In genomic region chr14:46627690-46628089, GRCm38 (mm10) we compare ENCODE assay signal across 21 mouse cellular contexts.
DNase-seq lines count a peak whose midpoint lies in the region; ATAC-seq and TF ChIP-seq lines count a peak whose summit lies in the region.
"Had no signal": no experiment of that assay in that cellular context is flagged by ENCODE, and none has a peak within 500 bp of the region (broad histone marks: within the 10 kb centered on the region; RNA-seq: fewer than 3 reads in every experiment).

No protein-coding gene starts in this region.

- no peaks in the 10 kb centered on the region for H3K9me3 ChIP-seq in heart, embryonic 10.5 days
- H3K9me3 ChIP-seq in heart, embryonic 12.5 days (replicated peaks): no peaks in the 10 kb centered on the region
- H3K9me3 ChIP-seq in limb, embryonic 11.5 days (ENCODE audit: control insufficient read depth, low read length): no peaks in the 10 kb centered on the region
- H3K9me3 ChIP-seq in limb, embryonic 10.5 days (replicated peaks): no peaks in the 10 kb centered on the region
- H3K9me3 ChIP-seq: G1E had no signal

- no peak for TF ChIP-seq CTCF in heart, adult 2 months (IDR thresholded peaks at IDR 0.05)

- H3K4me1 ChIP-seq in heart, adult 2 months (ENCODE audit: control insufficient read depth, insufficient read depth, low read length): no peaks in the 10 kb centered on the region; the same call in 1 of the 2 replicates
- peaks cover 11% of the 10 kb centered on the region for H3K4me1 ChIP-seq in heart, embryonic 10.5 days
- peaks cover 13% of the 10 kb centered on the region for H3K4me1 ChIP-seq in heart, embryonic 12.5 days (replicated peaks)
- no peaks in the 10 kb centered on the region for H3K4me1 ChIP-seq in limb, embryonic 11.5 days (ENCODE audit: control insufficient read depth, insufficient read depth, low read length)
- peaks cover 10% of the 10 kb centered on the region for H3K4me1 ChIP-seq in limb, embryonic 10.5 days

- TF ChIP-seq EP300 in heart, adult 2 months (IDR thresholded peaks at IDR 0.05; ENCODE audit: insufficient read depth, low read depth, low read length): no peak

- intact Hi-C loops in heart, adult 2 months (cut with DNase I): no loop called here

- H3K36me3 ChIP-seq in heart, adult 2 months (ENCODE audit: control insufficient read depth, insufficient read depth, low read length): no peaks in the 10 kb centered on the region
- no peaks in the 10 kb centered on the region for H3K36me3 ChIP-seq in heart, embryonic 10.5 days
- H3K36me3 ChIP-seq in heart, embryonic 12.5 days: no peaks in the 10 kb centered on the region
- no peaks in the 10 kb centered on the region for H3K36me3 ChIP-seq in limb, embryonic 11.5 days (ENCODE audit: control insufficient read depth, insufficient read depth, low read length)
- no peaks in the 10 kb centered on the region for H3K36me3 ChIP-seq in limb, embryonic 10.5 days
- H3K36me3 ChIP-seq: G1E had no signal

- no peak overlapping the region for H3K4me2 ChIP-seq in heart, embryonic 12.5 days
- no peak overlapping the region for H3K4me2 ChIP-seq in limb, embryonic 11.5 days (ENCODE audit: low read depth, severe bottlenecking)

- no peaks in the 10 kb centered on the region for H3K79me2 ChIP-seq in heart, adult 2 months (replicated peaks; ENCODE audit: control insufficient read depth, insufficient read depth, low read length)

- 94% methylated on average over 5 of the region's 5 CpGs for WGBS in heart, adult 2 months
- 84% methylated on average over 5 of the region's 5 CpGs for WGBS in heart, embryonic 10.5 days
- 88% methylated on average over 5 of the region's 5 CpGs for WGBS in heart, embryonic 12.5 days
- WGBS in limb, embryonic 11.5 days: 93% methylated on average over 5 of the region's 5 CpGs
- 90% methylated on average over 5 of the region's 5 CpGs for WGBS in limb, embryonic 10.5 days

- no peak overlapping the region for H3K9ac ChIP-seq in heart, adult 2 months (ENCODE audit: low read depth, low read length)
- no peak overlapping the region for H3K9ac ChIP-seq in heart, embryonic 12.5 days
- H3K9ac ChIP-seq in limb, embryonic 11.5 days (ENCODE audit: low read length): no peak overlapping the region

- peak; percentile 55 for DNase-seq in heart, adult 11 months
- DNase-seq in heart, adult 2 months: no peak
- DNase-seq in heart, embryonic 10.5 days (ENCODE audit: low spot score): peak; percentile 51
- peak; percentile 14 for DNase-seq in limb, embryonic 11.5 days (ENCODE audit: low spot score)
- no peak for DNase-seq in limb, embryonic 10.5 days (ENCODE audit: low spot score)
- DNase-seq: adrenal gland, adult 2 months; adrenal gland, adult 8-10 months; adrenal gland, postnatal 10 days; adrenal gland, postnatal 14 days; adrenal gland, postnatal 25 days; adrenal gland, postnatal 36 days; B cell, adult 2 months; cerebellum, adult 11 months; cerebellum, adult 11-12 months; cerebellum, adult 18-20 months had no signal

- no peaks in the 10 kb centered on the region for H3K27me3 ChIP-seq in heart, adult 2 months (ENCODE audit: control insufficient read depth, insufficient read depth, low read length)
- H3K27me3 ChIP-seq in heart, embryonic 10.5 days (ENCODE audit: insufficient read depth, poor library complexity, severe bottlenecking): no peaks in the 10 kb centered on the region
- H3K27me3 ChIP-seq in heart, embryonic 12.5 days (replicated peaks): no peaks in the 10 kb centered on the region
- H3K27me3 ChIP-seq in limb, embryonic 11.5 days (ENCODE audit: control insufficient read depth, insufficient read depth, low read length): no peaks in the 10 kb centered on the region
- no peaks in the 10 kb centered on the region for H3K27me3 ChIP-seq in limb, embryonic 10.5 days (ENCODE audit: low read depth, poor library complexity, severe bottlenecking)
- H3K27me3 ChIP-seq: CH12.LX, Patski had no signal

- H3K4me3 ChIP-seq in heart, adult 2 months: no peak overlapping the region
- H3K4me3 ChIP-seq in heart, embryonic 10.5 days: no peak overlapping the region
- H3K4me3 ChIP-seq in heart, embryonic 12.5 days: no peak overlapping the region
- no peak overlapping the region for H3K4me3 ChIP-seq in limb, embryonic 11.5 days (ENCODE audit: low read depth, low read length)
- H3K4me3 ChIP-seq in limb, embryonic 10.5 days: no peak overlapping the region

- H3K27ac ChIP-seq in heart, adult 2 months: no peak overlapping the region
- H3K27ac ChIP-seq in heart, embryonic 10.5 days: no peak overlapping the region
- H3K27ac ChIP-seq in heart, embryonic 12.5 days (ENCODE audit: poor library complexity, severe bottlenecking): no peak overlapping the region
- H3K27ac ChIP-seq in limb, embryonic 11.5 days (replicated peaks; ENCODE audit: low read depth, low read length): no peak overlapping the region
- no peak overlapping the region for H3K27ac ChIP-seq in limb, embryonic 10.5 days

- ATAC-seq in heart, embryonic 12.5 days (ENCODE audit: insufficient number of reproducible peaks, low FRiP score): no peak
- no peak for ATAC-seq in limb, embryonic 11.5 days (ENCODE audit: insufficient number of reproducible peaks, low FRiP score, low TSS enrichment, low read depth)
- ATAC-seq: activated CD4-positive, CD25-positive, alpha-beta regulatory T cell, adult 4 months; CD4-positive, CD25-positive, alpha-beta regulatory T cell, adult 4 months; Patski had no signal

- TF ChIP-seq POLR2A in heart, adult 2 months (IDR thresholded peaks at IDR 0.05; ENCODE audit: insufficient read depth, low read depth, low read length): no peak

Comparison
In these comparisons a context has a peak if more than half of its experiments do, and no peak if none do; other contexts are left out.
1. DNase-seq: peak in heart, adult 11 months (single experiment), heart, embryonic 10.5 days (single experiment) and limb, embryonic 11.5 days (single experiment); none in heart, adult 2 months (0 of 2) and limb, embryonic 10.5 days (single experiment).